Mouse (Mus musculus) gastrocnemius, postnatal 25 days (tissue): ENCODE results near the gene Krt17. TPM values are rescaled to one million over a fixed set of nuclear protein-coding genes. Genes with fewer than 3 reads are reported as not detected.
"Not testable (repeated sequence)": the region's sequence is repeated elsewhere in the genome, so short reads cannot be mapped to it uniquely, and the experiment has no call there.

Source experiments
- DNase-seq: peaks from one replicate; pipeline ENCODE4 v3.0.0; 2022
- total RNA-seq, 2 experiments: library from RNA; stranded (reverse); gene quantifications; 1 replicate in 1 of 2; 2 replicates in 1 of 2; pipeline ENCODE4 v1.2.3; 2021

Gene Krt17
- total RNA-seq, 2 experiments from 2014 or later: not detected

DNA sequence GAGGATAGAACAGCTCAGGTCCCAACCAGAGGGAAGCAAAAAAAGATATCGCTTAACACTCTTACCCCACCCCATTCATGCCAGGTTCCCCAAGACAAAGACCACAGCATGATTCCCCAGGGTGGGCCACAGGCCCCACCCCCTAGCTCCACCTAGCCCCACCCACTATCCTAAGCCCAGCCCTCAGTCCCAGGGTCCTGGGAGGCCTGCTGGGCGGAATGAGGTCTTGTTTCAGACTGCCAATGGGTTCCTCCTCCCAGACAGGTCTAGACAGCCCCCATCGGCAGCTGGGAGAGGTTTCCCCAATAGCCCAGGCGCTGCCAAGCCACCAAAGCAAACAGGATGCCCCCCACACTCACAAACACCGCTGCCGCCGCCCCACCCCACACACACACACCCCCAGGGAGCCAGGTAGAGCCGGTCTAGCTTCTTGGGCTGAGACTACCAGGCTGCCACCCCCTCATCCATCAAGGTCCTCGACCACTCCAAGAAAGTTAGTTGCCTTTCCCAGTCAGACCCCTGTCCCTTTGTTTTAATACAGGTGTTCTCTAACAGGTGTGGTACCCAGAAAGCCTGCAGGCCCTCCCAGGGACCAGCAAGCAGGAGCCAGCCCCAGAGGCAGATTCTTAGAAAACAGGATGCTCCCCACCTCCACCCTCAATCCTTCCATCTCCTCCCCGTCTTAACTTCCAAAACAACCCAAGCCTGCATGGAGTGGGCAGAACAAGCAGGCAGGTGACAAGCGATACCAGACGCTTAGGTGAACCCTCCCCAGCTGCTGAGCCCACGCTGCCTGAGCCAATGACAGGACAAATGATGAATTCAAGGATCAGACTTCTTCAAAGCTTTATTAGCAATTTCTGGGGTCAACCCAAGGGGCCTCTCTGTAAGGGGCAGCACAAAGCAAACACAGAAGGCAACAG lies 1.5 kb upstream of the Krt17 start:
- DNase-seq: no peak

DNA sequence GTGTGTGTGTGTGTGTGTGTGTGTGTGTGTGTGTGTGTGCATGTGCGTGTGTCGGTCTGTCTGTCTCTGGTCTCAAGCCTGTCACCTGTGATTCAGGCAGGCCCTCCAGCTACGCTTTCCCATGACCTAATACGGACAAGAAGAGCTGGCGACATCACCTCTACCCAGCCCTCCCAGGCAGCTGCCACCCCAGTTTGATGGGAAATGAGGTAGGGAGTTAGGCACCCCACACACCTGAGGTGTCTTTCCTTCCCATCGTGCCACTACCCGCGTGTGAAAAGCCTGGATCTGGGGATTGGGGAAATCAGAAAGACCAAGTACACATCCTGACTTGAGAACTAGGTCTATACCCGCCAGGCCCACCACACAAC lies 391 bp upstream of the Krt17 start:
- no peak for DNase-seq

- no peak for DNase-seq
Observed at GRCm38 (mm10) chr11:100259079-100259478, 1.8 kb downstream of the Krt17 start.

GRCm38 (mm10) chr11:100257967-100258366 lies 2.9 kb downstream of the Krt17 start:
- no peak for DNase-seq

GRCm38 (mm10) chr11:100255514-100255913 lies 5.3 kb downstream of the Krt17 start:
- no peak for DNase-seq

GRCm38 (mm10) chr11:100254360-100255090 lies 6.3 kb downstream of the Krt17 start:
- no peak for DNase-seq

DNA sequence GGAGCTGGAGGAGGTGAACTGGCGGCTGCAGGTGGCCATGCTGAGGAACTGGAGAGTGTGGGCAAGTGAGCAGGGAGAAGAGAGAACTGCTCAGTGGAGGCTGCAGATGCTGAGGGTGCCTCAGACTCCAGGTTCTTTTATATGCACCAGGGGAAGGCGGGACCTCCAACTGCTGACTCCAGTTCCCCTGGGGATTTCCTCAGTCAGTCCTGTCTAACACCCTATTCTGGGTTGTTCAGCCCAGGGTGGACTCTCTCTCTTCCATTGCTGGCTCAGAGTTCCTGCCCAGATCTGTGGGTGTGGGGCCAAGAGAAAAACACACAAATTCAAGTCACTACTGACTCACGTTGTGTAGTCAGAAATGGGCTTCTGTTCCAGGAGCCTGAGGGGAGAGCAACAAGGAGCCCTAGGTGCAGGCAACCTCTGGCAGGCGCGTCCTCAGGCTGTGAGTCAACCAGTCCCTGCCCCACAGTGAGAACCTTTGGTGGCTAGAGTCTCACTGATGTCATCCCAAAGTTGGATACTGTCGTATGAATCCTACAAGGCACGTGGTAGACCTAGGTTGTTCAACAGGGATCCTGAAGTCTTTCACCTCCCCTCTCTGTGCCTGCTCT lies 11.9 kb downstream of the Krt17 start, which contains the start of gene Krt16:
Gene Krt16 (minus strand): TSS at position 51 of the 614 bp plus-strand sequence.
- no peak for DNase-seq

DNA sequence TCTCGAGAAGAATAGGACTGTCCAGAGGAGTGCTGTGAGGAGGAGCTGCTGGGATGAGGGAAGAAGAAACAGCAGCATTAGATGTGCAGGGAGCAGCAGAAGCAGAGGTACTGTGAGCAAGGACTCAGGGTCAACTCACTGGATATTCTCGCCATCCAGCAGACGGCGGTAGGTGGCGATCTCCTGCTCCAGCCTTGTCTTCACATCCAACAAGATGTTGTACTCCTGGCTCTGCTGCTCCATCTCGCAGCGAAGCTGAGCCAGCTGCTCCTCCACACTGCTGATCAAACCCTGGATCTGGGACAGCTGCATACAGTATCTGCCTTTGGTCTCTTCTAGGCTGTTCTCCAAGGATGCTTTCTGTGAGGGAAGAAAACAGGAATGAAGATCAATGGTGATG lies 14.4 kb downstream of the Krt17 start:
- DNase-seq: not testable (repeated sequence)

DNA sequence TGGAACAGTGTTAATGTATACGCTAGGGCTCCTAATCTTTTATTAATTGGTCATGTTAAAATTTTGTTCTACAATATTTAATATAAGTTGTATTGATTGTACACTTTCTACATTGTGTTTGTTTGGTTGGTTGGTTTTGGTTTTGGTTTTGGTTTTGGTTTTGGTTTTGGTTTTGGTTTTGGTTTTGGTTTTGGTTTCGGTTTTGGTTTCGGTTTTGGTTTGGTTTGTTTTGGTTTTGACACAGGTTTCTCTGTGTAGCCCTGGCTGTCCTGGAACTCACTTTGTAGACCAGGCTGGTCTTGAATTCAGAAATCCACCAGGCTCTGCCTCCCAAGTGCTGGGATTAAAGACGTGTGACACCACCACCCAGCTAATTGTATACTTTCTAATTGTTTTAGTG lies 20.6 kb downstream of the Krt17 start:
- DNase-seq: not testable (repeated sequence)

DNA sequence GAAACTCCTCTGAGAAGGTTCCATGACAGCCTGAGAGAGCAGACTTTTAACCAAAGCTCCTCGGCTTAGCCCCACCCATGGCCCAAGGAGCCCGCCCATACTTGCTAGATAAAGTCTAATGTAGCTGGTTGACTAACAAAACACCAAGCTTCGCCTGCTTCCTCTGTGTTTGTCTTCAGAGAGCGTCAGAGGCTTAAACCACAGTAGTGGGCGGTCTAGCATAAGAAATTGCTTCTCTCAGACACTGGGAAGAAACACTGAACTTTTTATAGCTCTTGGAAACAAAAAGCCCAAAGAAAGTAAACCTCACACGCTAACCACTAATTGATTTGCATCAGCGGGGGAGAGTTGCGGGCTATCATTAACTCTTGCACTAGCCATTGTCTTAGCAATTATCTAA lies 39.1 kb downstream of the Krt17 start:
- no peak for DNase-seq

DNA sequence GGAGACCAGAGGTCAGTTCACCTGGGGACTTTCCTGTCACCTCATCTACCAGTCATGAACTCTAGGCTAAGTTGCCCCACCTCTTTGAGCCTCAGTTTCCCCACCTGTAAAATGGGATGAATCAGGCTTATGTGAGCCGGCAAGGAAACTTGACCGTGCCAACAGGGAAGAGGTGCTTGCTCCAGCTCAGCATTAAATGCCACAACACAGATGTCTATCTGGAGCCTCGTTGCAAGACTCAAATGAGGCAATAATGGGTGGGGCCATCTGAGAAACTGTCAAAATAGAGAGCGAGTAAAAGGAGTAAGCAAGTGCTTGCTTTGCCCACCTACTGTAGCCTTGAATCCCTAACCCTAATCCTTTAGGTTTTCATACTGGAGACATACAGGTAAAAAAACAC lies 41.5 kb downstream of the Krt17 start:
- DNase-seq: no peak

- no peak for DNase-seq
Observed at GRCm38 (mm10) chr11:100208542-100208941, 52.3 kb downstream of the Krt17 start.

GRCm38 (mm10) chr11:100207498-100207897 lies 53.3 kb downstream of the Krt17 start, which contains the start of gene Krt14:
Krt14 (minus strand) TSS chr11:100207548.
- no peak for DNase-seq

Other genes with a start within 250 kb of the Krt17 start
- not detected for gene Krt33a, start 244.8 kb downstream of the Krt17 start, total RNA-seq
- gene Krt33b, start 231.2 kb downstream of the Krt17 start, total RNA-seq: not detected
- gene Krt34, start 219.5 kb downstream of the Krt17 start, total RNA-seq: not detected
- not detected for gene Krt31, start 210.5 kb downstream of the Krt17 start, total RNA-seq
- not detected for gene Krt32, start 172.8 kb downstream of the Krt17 start, total RNA-seq
- not detected for gene Krt35, start 164.8 kb downstream of the Krt17 start, total RNA-seq
- gene Krt36, start 155.4 kb downstream of the Krt17 start, total RNA-seq: under 1 TPM in 1 of 2 experiments, not detected in 1; 0.16 TPM
- gene Krt13, start 139.5 kb downstream of the Krt17 start, total RNA-seq: not detected
- gene Krt15, start 125.1 kb downstream of the Krt17 start, total RNA-seq: not detected
- under 1 TPM in 1 of 2 experiments, not detected in 1; 0.28 TPM for gene Krt19, start 112.4 kb downstream of the Krt17 start, total RNA-seq
- gene Krt9, start 67.8 kb downstream of the Krt17 start, total RNA-seq: not detected
- not detected for gene Krt14, start 53.5 kb downstream of the Krt17 start, total RNA-seq
- gene Krt16, start 12.1 kb downstream of the Krt17 start, total RNA-seq: not detected
- gene Krt42, start 8.8 kb upstream of the Krt17 start, total RNA-seq: not detected
- gene Eif1, start 58.9 kb upstream of the Krt17 start, total RNA-seq: 1,000 to 10,000 TPM; 1,016 to 1,083 TPM
- gene Gast, start 73.4 kb upstream of the Krt17 start, total RNA-seq: not detected
- gene Hap1, start 95.1 kb upstream of the Krt17 start, total RNA-seq: under 1 TPM; 0.27 to 0.28 TPM
- 10 to 100 TPM; 72.0 to 79.8 TPM for gene Jup, start 136.7 kb upstream of the Krt17 start, total RNA-seq
- 1 to 10 TPM; 4.3 to 5.1 TPM for gene P3h4, start 153.8 kb upstream of the Krt17 start, total RNA-seq
- 1 to 10 TPM; 7.5 to 10.0 TPM for gene Fkbp10, start 154.7 kb upstream of the Krt17 start, total RNA-seq
- gene Nt5c3b, start 180.8 kb upstream of the Krt17 start, total RNA-seq: 1 to 10 TPM; 8.2 to 8.5 TPM
- gene Klhl10, start 180.9 kb upstream of the Krt17 start, total RNA-seq: under 1 TPM; 0.43 to 0.49 TPM
- gene Klhl11, start 211.7 kb upstream of the Krt17 start, total RNA-seq: 1 to 10 TPM; 3.8 to 3.9 TPM